Mouse (Mus musculus) ovary, adult 18-20 months (tissue): Measurements from ENCODE around the gene Me1.

Source experiments
- DNase-seq: peaks from one replicate; pipeline ENCODE4 v3.0.0; 2022; ENCODE audit warnings: low spot score, mixed read lengths

Gene Me1

DNA sequence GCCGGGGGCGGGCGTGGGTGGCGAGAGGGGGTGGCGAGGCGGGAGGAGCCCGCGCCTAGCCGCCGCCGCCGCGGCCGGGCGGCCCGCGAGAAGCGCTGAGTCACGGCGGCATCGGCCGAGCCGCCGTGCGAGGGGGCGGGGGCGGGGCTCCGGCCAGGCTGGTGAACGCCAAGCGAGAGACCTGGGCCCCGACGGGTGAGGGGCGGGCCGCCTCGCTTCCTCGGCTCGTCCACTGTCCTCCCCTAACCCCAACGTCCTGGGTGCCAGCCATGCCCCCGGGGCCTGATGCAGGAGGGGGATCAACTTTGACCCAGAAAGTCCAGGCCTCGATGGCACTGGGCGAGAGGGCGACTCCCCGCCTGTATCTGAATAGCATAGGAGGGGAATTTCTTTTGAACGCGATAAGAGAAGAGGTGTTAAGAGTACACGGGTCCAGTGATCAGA lies at the start of gene Me1:
Gene Me1 (minus strand): TSS at position 136 of the 444 bp plus-strand sequence.
- DNase-seq: peak; percentile 51

DNA sequence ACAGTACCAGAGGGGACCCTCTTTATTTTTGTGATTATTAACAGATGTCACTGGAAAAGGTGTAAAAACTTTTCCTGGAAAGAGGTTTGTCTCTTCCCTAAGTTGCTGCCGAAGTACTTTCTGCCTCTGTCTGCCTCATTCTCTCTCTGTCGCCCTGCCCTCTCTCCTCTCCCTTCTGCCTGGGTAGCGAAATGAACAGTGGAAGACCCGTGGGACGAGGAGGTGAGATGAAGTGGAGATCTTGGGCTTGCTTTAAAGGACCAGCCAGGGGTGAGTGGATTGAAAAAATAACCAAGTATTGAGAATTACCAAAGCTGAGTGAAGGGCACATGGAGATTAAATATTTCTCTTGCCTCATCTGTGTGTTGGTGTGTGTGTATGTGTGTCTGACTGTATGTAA lies 48.3 kb upstream of the Me1 start:
- DNase-seq: no peak

DNA sequence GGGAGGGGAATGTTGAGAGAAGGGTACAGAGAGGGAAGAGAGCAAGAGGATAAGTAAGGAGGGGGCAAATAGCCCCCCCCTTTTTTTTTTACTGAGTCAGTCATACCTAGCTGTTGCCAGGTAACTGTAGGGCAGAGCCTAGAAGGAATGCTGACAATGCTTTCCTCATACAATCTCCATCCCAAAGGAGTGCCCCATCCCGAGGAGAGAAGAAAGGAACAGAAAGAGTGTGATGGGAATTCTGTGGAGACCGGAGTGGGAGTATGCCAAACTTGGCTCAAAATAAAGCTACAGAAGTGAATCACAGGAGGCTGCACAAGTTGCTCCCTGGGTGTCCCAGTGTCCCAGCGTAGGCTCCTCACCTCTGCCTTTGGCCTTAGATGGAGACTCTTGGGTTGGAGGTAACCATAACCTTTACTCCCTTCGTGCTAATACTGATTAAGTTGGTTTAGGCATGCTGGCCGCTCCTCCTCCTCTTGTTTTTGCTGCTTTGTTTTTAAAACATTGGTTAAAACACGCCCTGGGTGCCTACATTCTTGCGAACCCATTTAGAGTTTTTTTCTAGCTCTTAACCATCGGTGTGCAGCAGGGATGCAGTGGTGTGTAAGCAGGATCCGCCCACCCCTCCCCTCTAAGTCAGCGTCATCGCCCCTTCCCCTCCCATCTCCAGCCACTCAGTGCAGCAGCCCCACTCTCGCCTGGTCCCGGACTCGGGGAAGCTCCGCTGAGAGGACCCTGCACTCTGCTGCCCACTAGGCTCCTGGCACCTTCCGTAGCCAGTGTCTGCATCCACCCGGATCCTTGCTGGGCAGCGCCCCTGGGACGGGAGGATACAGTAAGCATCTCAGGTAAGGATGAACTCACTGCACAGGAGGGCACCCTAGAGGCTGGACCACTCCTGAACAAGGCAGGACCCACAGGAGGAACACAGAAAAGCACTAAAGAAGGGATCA lies 47.5 kb upstream of the Me1 start, which contains the start of gene Prss35:
Gene Prss35 (plus strand): TSS at position 691 of the 953 bp plus-strand sequence.
- peak; percentile 74 for DNase-seq

DNA sequence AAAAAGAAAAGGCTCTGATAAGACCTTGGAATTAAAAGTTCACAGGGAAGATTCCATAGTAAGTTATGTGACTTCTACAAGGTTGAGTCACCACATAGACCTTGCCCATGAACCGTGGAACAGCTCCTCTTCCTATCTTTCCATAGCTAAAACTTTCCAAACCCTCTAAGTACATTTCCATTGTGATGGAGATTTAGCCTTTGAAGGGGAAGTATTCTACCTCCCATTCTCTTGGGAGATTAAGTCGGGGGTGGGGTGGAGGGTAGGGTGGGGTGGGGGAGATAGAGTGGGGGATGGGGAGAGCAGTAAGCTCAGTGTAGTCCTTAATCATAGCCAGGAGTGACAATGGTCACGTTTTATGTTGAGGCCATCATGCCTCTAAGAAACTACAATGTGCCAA lies 44.2 kb upstream of the Me1 start:
- no peak for DNase-seq

- DNase-seq: no peak
Measured at GRCm38 (mm10) chr9:86738801-86739200, 43.0 kb upstream of the Me1 start.

- DNase-seq: no peak
Measured at GRCm38 (mm10) chr9:86738067-86738466, 42.3 kb upstream of the Me1 start.

- no peak for DNase-seq
Measured at GRCm38 (mm10) chr9:86736991-86737390, 41.2 kb upstream of the Me1 start.

DNA sequence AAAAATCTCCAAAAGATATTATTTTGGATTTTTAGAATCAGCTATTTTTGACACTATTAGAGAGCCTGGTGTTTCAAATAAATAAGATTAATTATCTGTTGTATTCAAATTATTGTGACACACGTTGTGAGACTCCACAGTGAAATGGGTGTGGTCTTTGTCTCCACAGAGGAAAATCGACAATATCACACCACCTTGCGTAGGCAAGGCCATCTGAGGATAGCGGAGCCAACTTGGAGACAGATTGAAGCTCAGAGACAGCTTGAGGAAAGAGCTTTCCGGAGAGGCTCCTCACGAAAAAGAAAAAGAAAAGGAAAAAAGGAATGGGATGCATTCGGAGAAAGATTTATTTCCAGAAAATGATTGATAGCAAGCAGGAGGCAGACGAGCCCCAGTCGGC lies 39.0 kb upstream of the Me1 start:
- no peak for DNase-seq

DNA sequence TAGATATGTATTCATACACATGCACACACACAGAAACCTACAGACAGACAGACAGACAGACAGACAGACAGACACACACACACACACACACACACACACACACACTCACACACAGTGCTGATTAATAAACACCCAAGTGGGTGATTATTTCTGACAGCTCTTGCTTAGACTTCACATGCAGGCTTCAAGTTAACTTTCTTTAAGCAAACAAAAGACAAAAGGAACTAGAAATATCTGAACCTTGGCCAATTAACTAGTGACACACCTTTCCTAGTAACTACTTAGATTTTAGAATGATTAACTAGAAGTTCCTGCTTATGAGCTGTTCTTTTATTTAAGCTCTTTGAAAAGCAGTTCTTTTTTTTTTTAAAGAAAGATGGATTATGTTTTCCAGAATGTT lies 38.6 kb upstream of the Me1 start:
- DNase-seq: no peak

DNA sequence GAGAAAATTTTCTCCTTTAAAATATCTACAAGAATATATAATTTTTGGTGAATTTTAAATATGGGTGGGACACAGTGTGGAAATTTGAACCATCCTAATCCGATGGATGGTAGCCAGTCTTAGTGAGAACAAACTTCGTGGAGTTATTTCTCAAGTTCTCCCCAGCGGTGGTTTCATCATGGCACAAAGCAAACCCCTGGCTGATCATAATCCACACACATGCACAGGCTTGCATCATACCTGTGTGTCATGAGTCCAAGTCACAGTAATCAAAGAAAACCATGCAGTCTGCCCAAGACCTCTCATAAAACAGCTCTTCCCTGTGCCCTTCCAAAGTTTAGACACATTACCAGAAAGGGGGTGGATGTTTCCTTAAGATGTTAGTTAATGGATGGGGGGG lies 34.1 kb upstream of the Me1 start:
- no peak for DNase-seq

- no peak for DNase-seq
Measured at GRCm38 (mm10) chr9:86729084-86729483, 33.3 kb upstream of the Me1 start.

DNA sequence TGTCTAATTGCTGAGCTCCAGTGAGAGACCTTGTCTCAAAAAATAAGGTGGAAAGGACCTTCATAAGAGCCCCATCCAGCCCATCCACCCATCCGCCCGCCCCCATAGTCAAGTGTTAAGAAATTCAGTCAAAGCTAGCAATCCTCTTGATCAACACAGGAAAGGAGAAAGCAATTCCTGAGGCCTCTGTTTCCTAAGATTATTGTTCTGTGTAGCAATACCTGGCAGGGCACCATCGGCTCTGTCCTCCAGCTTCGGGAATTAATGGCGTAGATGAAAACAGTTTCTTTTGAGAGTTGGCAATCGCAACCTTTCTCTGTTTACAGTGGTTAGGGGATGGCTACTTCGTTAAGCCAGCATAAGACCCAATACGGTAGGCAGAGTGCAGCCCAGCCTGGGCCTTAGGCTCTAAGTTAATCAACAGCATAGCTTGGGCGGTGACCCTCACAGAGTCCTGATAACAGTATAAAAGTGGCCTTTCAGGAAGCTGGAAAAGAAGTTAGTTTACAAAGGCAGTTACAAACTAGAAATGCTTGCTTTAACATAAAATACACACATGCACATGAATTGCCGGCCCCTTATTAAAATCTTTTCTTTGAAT lies 32.6 kb upstream of the Me1 start:
- DNase-seq: no peak

- no peak for DNase-seq
Measured at GRCm38 (mm10) chr9:86726381-86726720, 30.6 kb upstream of the Me1 start.

- DNase-seq: no peak
Measured at GRCm38 (mm10) chr9:86725604-86726380, 30.0 kb upstream of the Me1 start.

- DNase-seq: no peak
Measured at GRCm38 (mm10) chr9:86725066-86725465, 29.3 kb upstream of the Me1 start.

DNA sequence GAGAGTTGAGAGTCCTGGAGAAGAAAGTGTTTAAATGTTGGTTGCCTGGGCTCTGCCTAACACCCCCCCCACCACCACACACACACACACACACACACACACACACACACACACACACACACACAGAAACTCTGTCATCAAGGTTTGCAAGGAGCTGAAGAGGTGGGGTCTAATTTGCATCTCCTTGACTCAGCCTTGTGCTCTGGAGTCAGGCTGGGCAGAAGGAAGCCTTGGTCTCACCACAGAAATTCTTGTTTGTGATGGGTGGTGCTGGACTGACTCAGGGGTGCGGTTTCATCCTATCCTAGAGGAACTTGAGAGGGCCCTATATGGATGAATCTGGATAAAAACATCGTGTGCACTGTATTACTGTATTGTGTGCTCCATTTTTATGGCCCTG lies 25.0 kb upstream of the Me1 start:
- DNase-seq: no peak

- no peak for DNase-seq
Measured at GRCm38 (mm10) chr9:86720227-86720626, 24.5 kb upstream of the Me1 start.

DNA sequence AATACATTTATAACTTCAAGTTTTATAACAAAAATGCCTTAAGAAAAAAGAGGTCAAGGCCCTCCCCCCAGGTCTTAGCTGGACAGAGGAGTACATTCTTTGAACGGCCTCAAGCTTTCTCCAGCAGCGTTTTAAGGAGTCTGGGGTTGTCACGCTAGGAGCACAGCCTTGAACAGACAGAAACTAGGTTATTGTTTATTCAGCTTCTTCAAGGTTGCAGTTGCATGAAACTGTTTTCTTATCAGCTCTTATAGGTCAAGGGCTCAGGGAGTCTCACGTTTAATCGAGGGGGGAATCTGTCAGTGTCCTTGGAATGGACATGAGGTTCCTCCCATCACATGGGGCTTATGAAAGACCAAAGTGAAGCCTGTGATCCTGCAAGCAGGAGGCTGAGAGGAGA lies 21.4 kb upstream of the Me1 start:
- DNase-seq: peak; percentile 65

DNA sequence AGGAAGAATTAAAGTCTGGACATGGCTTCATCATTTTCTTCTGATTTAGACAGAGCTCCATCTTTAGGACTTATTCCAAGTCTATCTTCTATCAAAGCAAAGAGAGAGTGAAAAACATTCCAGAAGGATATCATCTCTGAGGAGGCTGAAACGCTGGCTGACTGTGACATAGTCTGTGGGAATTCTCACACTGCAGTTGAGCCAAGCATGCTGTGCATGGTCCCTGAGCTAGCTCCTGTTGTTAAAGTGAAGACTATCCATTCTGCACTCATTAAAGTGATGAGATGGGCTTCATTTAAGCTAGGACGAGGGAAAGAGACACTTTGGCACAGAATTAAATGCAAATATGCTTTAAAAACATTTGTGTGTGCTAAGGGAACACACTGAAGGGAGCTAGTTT lies 20.8 kb upstream of the Me1 start:
- no peak for DNase-seq

DNA sequence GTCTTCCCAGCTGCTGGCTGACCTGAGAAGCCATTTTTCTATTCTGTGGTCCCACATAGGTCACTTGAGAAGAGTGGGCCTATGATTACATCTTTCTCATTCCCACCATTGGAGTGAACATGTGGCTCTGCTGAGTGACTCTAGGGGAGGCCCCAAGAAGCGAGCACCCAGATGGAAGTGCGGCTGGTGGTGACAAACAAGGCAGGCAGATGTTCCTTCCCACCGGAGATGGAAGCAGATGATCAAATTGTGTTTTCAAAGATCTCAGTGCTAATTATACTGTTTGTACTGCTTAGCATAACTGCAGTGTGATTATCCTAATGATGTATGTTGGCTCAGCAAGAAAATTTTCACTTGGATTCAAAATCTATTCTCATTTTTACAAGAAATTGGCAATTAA lies 18.3 kb upstream of the Me1 start:
- DNase-seq: no peak

DNA sequence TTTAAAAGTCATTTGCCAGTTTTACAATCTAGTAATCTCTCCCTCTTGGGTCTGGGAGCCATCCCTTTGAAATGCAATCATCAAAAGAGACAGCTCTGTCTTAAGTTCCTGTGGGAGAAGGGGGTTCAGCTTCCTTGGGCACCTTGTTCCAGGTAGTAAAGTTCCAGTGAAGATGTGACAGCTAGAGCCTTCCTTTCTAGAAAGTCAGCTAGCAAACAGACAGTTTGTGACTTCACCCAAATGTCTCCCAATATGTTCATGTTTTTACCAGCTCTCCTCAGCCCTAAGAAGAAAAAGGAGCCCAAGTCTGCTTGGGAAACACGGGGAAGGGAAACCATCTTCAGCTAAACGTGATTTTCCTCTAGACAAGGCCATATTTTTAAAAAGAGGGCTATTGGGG lies 16.9 kb upstream of the Me1 start:
- DNase-seq: no peak

GRCm38 (mm10) chr9:86710091-86710634 lies 14.4 kb upstream of the Me1 start:
- no peak for DNase-seq
